Mouse (Mus musculus): ENCODE measurements around the gene Ppt2.

- TF ChIP-seq CTCF (IDR thresholded peaks at IDR 0.05; ENCODE audit: insufficient read depth, low read length) (no peak), POLR2A (IDR thresholded peaks at IDR 0.05; ENCODE audit: borderline replicate concordance, extremely low read depth, low read depth, low read length) (no peak)
Measured at GRCm38 (mm10) chr17:34587814-34588213, 40.5 kb downstream of the Ppt2 start.
